Mouse (Mus musculus) hindbrain, embryonic 11.5 days (tissue): ENCODE data around the gene Gimap5. TPM values are rescaled to one million over a fixed set of nuclear protein-coding genes. Genes with fewer than 3 reads are reported as not detected.

Experiments
- ATAC-seq: fragments of 200-750 bp; cut with Nextera tagmentation; 2 replicates; pipeline ENCODE4 v1.8.0; 2017; ENCODE audit warnings: mild to moderate bottlenecking, moderate TSS enrichment, moderate library complexity; ENCODE audit not compliant: low FRiP score
- DNase-seq: peaks from one replicate; pipeline ENCODE4 v3.0.0-alpha.2; 2015; ENCODE audit warnings: low spot score
- H3K27ac ChIP-seq: fragments of 300-500 bp; sonication (generic); 2 replicates; pipeline ENCODE4 v1.5.1; 2014; ENCODE audit warnings: mild to moderate bottlenecking, low read depth, low read length
- H3K27me3 ChIP-seq: fragments of 300-500 bp; sonication (generic); 2 replicates; pipeline ENCODE4 v1.6.1; 2014; ENCODE audit warnings: mild to moderate bottlenecking, low read length, moderate library complexity, mixed read lengths; ENCODE audit not compliant: control insufficient read depth, insufficient read depth
- H3K36me3 ChIP-seq: fragments of 300-500 bp; sonication (generic); 2 replicates; pipeline ENCODE4 v1.6.1; 2014; ENCODE audit warnings: mild to moderate bottlenecking, low read length, moderate library complexity, mixed read lengths; ENCODE audit not compliant: control insufficient read depth, insufficient read depth
- H3K4me1 ChIP-seq: fragments of 300-500 bp; sonication (generic); replicated peaks from 2 replicates; pipeline ENCODE4 v1.6.1; 2014; ENCODE audit warnings: low read length, mixed read lengths; ENCODE audit not compliant: control insufficient read depth, insufficient read depth
- H3K4me2 ChIP-seq: fragments of 300-500 bp; sonication (generic); replicated peaks from 2 replicates; pipeline ENCODE4 v1.6.1; 2014; ENCODE audit warnings: mild to moderate bottlenecking, low read depth, low read length
- H3K4me3 ChIP-seq: fragments of 300-500 bp; sonication (generic); 2 replicates; pipeline ENCODE4 v1.5.1; 2014; ENCODE audit warnings: low read depth, low read length
- H3K9ac ChIP-seq: fragments of 300-500 bp; sonication (generic); 2 replicates; pipeline ENCODE4 v1.6.1; 2014; ENCODE audit warnings: low read depth, low read length
- H3K9me3 ChIP-seq: fragments of 300-500 bp; sonication (generic); 2 replicates; pipeline ENCODE4 v1.6.1; 2016; ENCODE audit warnings: low read length; ENCODE audit not compliant: control insufficient read depth
- WGBS: fragments of 180-500 bp; shearing (Covaris S2); extraction: QIAGEN DNeasy Blood & Tissue Kit; methylation state at CpG from one replicate; pipeline ENCODE4 v1.1.7; 2014; 5-methylcytosine and 5-hydroxymethylcytosine counted together
- polyA plus RNA-seq: library from polyadenylated mRNA; unstranded; fragments of >200 nt; fragmentation: Nextera tagmentation; extraction: Ambion mirVana; gene quantifications from 2 replicates; pipeline ENCODE4 v1.2.1, GENCODE M21; 2014

The Gimap5 gene
- polyA plus RNA-seq, 1 experiment from 2014 or later, result 0.49 TPM

DNA sequence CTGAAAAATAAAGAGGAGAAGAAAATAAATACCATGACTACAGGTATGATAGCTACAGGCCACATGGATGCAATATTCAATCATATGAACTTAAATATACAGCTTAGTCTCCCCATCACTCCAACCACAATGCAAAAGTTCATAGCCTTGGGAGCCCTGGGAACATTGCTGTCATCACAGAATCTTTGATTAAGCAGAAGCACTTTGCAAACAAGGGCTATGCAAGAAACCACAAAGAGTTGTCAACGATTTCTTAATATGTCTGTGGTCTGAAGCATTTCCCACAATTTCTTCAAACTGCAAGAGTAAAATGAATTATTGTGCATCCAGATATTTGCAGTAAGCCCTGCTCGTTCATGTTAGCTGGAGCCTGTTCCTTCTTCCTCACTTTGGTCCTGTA lies 8.9 kb upstream of the Gimap5 start:
- H3K9me3 ChIP-seq, result no peaks in the 10 kb centered on the region
- no peak overlapping the region for H3K4me2 ChIP-seq
- WGBS, result 74% methylated on average over 2 of the region's 2 CpGs
- no peak overlapping the region for H3K9ac ChIP-seq
- DNase-seq (no peak), ATAC-seq (no peak)
- no peak overlapping the region for H3K27ac ChIP-seq
- H3K36me3 ChIP-seq, result no peaks in the 10 kb centered on the region
- no peaks in the 10 kb centered on the region for H3K4me1 ChIP-seq
- H3K27me3 ChIP-seq, result peaks cover 4% of the 10 kb centered on the region; the same call in 1 of the 2 replicates
- no peak overlapping the region for H3K4me3 ChIP-seq

GRCm38 (mm10) chr6:48737688-48738087 lies 8.3 kb upstream of the Gimap5 start:
- H3K36me3 ChIP-seq, result no peaks in the 10 kb centered on the region
- ATAC-seq (no peak), DNase-seq (no peak)
- no peak overlapping the region for H3K9ac ChIP-seq
- H3K4me2 ChIP-seq, result no peak overlapping the region
- no peak overlapping the region for H3K4me3 ChIP-seq
- no peak overlapping the region for H3K27ac ChIP-seq
- WGBS, result 90% methylated on average over 5 of the region's 5 CpGs
- no peaks in the 10 kb centered on the region; the same call in 1 of the 2 replicates for H3K4me1 ChIP-seq
- H3K27me3 ChIP-seq, result peaks cover 10% of the 10 kb centered on the region
- no peaks in the 10 kb centered on the region for H3K9me3 ChIP-seq

DNA sequence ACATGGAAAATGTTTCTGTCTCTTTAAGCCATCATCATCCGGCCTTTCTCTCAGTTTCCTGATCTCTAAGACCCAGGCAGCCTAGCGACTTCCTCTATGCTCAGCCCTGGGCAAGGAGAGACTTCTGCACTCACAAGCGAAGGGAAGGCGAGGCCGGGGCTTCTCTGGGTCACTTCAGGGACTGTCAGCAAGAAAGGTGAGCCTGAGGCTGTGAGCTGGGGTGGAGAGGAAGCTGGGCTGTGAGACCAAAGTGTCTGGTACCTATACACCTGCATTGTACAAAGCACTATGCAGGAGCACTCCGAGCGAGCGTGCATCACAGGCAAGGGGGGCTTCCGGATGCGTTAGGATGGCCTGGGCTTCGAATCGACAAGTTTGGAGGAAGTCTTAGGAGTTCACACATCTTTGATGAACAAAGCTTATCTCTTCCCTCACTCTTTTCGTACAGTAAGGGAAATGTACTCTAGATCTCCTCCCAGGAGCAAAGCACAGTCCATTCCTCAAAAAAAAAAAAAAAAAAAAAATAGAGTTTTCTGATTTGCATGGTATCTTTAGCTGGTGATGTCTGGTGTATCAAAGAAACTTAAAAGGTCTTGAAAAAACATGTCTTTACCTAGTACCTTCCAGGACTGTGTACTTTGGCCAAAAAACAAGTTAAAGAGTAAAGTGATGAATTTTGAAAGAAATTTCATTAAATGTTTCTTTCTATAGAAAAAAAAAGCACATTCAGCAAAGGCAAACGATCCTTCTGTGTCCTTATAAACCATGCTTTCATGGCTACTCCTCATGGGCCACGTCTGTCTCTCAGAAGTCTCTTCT lies 6.8 kb upstream of the Gimap5 start, which contains the start of gene Gimap1:
TSS of gene Gimap1 (plus strand) at position 94 of the 819 bp plus-strand sequence.
- peaks cover 15% of the 10 kb centered on the region for H3K27me3 ChIP-seq
- no peaks in the 10 kb centered on the region for H3K36me3 ChIP-seq
- no peak within 1 kb of the TSS for H3K27ac ChIP-seq
- ATAC-seq (no peak), DNase-seq (no peak)
- no peak within 1 kb of the TSS for H3K4me2 ChIP-seq
- H3K9me3 ChIP-seq, result no peaks in the 10 kb centered on the region
- H3K4me3 ChIP-seq, result no peak within 1 kb of the TSS
- H3K4me1 ChIP-seq, result no peaks in the 10 kb centered on the region; the same call in 1 of the 2 replicates
- 84% methylated on average over 15 of the region's 15 CpGs for WGBS
- no peak within 1 kb of the TSS for H3K9ac ChIP-seq

GRCm38 (mm10) chr6:48739780-48740055 lies 6.3 kb upstream of the Gimap5 start:
- 92% methylated on average over 3 of the region's 3 CpGs for WGBS
- Histone ChIP-seq H3K36me3 (no peaks in the 10 kb centered on the region), H3K9ac (no peak overlapping the region), H3K4me1 (no peaks in the 10 kb centered on the region; the same call in 1 of the 2 replicates), H3K27me3 (peaks cover 15% of the 10 kb centered on the region), H3K4me2 (no peak overlapping the region), H3K9me3 (no peaks in the 10 kb centered on the region), H3K4me3 (no peak overlapping the region), H3K27ac (no peak overlapping the region)
- DNase-seq, result no peak
- no peak for ATAC-seq

- no peak overlapping the region for H3K27ac ChIP-seq
- H3K4me3 ChIP-seq, result no peak overlapping the region
- DNase-seq, result no peak
- WGBS, result 69% methylated on average over 3 of the region's 3 CpGs
- H3K27me3 ChIP-seq, result peaks cover 15% of the 10 kb centered on the region
- H3K4me1 ChIP-seq, result no peaks in the 10 kb centered on the region; the same call in 1 of the 2 replicates
- H3K9me3 ChIP-seq, result no peaks in the 10 kb centered on the region
- ATAC-seq, result no peak
- no peaks in the 10 kb centered on the region for H3K36me3 ChIP-seq
- H3K9ac ChIP-seq, result no peak overlapping the region
- H3K4me2 ChIP-seq, result no peak overlapping the region
Measured at GRCm38 (mm10) chr6:48740501-48741169, 5.4 kb upstream of the Gimap5 start.

DNA sequence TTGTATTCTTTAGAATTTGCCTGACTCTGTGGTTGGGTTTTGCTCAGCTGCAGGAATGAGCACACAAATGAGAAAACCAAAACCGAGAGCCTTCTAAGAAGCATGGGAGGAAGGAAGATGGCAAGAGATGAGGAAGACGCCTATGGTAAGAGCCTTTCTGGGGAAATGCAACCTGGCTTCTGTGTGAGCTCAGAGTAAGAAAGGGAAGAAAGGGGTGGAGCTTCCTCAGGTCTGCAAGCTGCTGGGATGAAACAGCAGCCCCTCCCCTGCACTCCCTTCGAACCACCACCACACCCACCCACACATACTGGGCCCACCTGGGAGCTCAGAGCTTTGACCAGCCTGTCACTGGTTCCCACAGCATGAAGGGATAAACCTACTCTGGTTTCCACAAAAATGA lies 4.7 kb upstream of the Gimap5 start:
- Histone ChIP-seq H3K4me1 (no peaks in the 10 kb centered on the region; the same call in 1 of the 2 replicates), H3K36me3 (no peaks in the 10 kb centered on the region), H3K27me3 (peaks cover 15% of the 10 kb centered on the region), H3K9ac (no peak overlapping the region), H3K4me3 (no peak overlapping the region), H3K27ac (no peak overlapping the region), H3K9me3 (no peaks in the 10 kb centered on the region), H3K4me2 (no peak overlapping the region)
- WGBS, result 36% methylated on average over 3 of the region's 3 CpGs
- DNase-seq (no peak), ATAC-seq (no peak)

DNA sequence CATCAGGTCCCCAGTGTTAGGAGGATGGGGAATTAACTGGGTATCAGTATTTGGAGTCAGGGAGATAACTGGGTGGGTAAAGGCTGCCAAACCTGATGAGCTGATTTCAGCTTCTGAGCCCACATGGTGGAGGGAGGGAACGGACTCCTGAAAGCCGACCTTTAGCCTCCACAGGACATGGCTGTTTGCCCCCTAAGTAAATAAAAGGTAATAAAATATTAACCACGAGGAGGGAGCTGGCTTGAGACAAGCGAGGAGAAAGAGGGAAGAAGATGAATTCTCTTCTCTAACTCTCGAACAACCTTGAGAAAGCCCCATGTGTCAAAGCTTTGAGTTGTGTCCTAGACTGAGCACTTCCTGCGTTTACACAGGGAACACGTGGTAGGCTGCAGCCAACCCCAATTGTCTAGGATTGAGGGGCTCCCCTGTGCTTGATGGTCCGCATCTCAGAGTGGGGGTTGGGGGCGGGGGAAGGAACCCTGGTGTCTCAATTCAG lies 4.2 kb upstream of the Gimap5 start:
- Histone ChIP-seq H3K36me3 (no peaks in the 10 kb centered on the region), H3K27me3 (peaks cover 15% of the 10 kb centered on the region), H3K4me1 (no peaks in the 10 kb centered on the region; the same call in 1 of the 2 replicates), H3K27ac (no peak overlapping the region), H3K9me3 (no peaks in the 10 kb centered on the region), H3K4me3 (no peak overlapping the region), H3K4me2 (no peak overlapping the region), H3K9ac (no peak overlapping the region)
- DNase-seq, result no peak
- ATAC-seq, result no peak
- WGBS, result 32% methylated on average over 9 of the region's 9 CpGs

GRCm38 (mm10) chr6:48742422-48743351 lies 3.3 kb upstream of the Gimap5 start:
- peak overlapping the region; percentile 71 for H3K4me2 ChIP-seq
- peak overlapping the region; percentile 49 for H3K4me3 ChIP-seq
- peaks cover 15% of the 10 kb centered on the region for H3K27me3 ChIP-seq
- no peaks in the 10 kb centered on the region for H3K36me3 ChIP-seq
- WGBS, result 2% methylated on average over 49 of the region's 52 CpGs
- H3K9me3 ChIP-seq, result no peaks in the 10 kb centered on the region
- DNase-seq (peak; percentile 40), ATAC-seq (peak; percentile 51; the same call in 1 of the 2 replicates)
- H3K4me1 ChIP-seq, result no peaks in the 10 kb centered on the region; the same call in 1 of the 2 replicates
- no peak overlapping the region for H3K27ac ChIP-seq
- peak overlapping the region; percentile 43 for H3K9ac ChIP-seq
